Mouse (Mus musculus) olfactory bulb, adult 2 months (tissue): ENCODE data around the gene Ttll8.

Experiments
- CTCF ChIP-seq: fragments of 200-500 bp; IDR thresholded peaks from 2 replicates; pipeline ENCODE4 v1.5.1; 2012; ENCODE audit warnings: low read depth, mild to moderate bottlenecking, low read length, moderate library complexity; ENCODE audit not compliant: insufficient read depth
- POLR2A ChIP-seq: fragments of 200-500 bp; IDR thresholded peaks from 2 replicates; pipeline ENCODE4 v1.6.1; 2012; ENCODE audit warnings: mild to moderate bottlenecking, low read depth, low read length, moderate library complexity; ENCODE audit not compliant: insufficient read depth

- TF ChIP-seq POLR2A (no peak), CTCF (no peak)
These were observed 18.1 kb upstream of the Ttll8 start for GRCm38 (mm10) chr15:88972300-88972699.
